Mouse (Mus musculus): ENCODE measurements at regions not wholly inside any gene's neighbourhood (a gene's known extent, or its start where the extent isn't known, plus 50 kb on each side); places are given as distances from the start of the nearest gene placed in this dataset.

DNA sequence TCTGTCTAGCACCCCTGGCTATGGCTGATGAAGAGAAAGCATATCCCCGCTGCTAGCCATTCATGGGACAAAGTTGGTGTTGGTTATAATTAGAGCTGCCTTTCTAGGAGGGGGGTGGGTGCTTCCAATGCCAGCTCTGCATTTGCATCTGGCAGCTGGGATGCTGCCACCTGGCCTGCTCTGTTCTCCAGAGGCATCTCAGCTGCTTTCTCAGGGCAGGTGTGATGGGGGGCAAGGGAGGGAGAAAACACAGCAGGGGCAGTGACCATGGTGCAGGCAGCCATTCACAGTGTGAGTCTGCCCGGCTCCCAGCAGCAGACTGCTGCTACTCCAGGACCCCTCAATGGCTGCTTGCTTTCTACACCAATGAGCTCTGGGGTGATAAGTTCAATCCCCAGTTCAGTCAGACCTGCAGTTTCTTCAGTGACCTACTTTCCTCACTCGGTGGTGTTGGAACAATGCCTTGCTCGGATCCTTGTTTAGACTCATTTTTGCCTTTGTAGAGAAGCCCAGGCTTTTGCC lies 73.9 kb upstream of the Klf7 start:
- TF ChIP-seq EP300 (IDR thresholded peaks at IDR 0.05; ENCODE audit: insufficient read depth, low read depth, low read length) (no peak), CTCF (IDR thresholded peaks at IDR 0.05; ENCODE audit: low read depth, low read length) (no peak), POLR2A (IDR thresholded peaks at IDR 0.05; ENCODE audit: insufficient read depth, low read length) (no peak)
- Histone ChIP-seq H3K4me1 (ENCODE audit: control insufficient read depth, insufficient read depth, low read length) (no peaks in the 10 kb centered on the region), H3K9me3 (replicated peaks; ENCODE audit: control insufficient read depth, insufficient read depth, low read length, poor library complexity, severe bottlenecking) (no peaks in the 10 kb centered on the region), H3K27me3 (ENCODE audit: control insufficient read depth, insufficient read depth, low read length, poor library complexity, severe bottlenecking) (no peaks in the 10 kb centered on the region), H3K4me3 (ENCODE audit: low read depth, low read length) (no peak overlapping the region), H3K9ac (ENCODE audit: low read depth, poor library complexity, severe bottlenecking) (no peak overlapping the region), H3K36me3 (ENCODE audit: control insufficient read depth, insufficient read depth, low read length, poor library complexity, severe bottlenecking) (no peaks in the 10 kb centered on the region), H3K27ac (ENCODE audit: insufficient read depth, low read length) (no peak overlapping the region)

DNA sequence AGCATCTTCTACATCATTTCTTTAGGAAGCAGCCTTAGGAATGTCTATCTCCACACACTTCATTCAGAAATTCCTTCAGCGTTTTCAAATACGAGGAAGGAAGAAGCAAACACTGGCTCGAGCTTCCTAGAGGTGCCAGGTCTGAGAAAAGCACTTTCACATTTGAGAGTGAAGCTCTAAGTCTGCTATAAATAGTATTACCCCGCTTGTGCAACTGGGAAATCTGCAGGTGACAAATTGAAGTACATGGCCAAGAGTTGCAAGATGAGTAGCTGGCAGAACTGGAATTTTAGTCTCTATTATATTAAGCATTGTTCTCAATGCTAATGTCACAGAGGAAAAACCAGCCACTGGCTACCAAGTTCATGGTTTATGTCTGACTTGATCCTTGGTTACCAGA lies 73.2 kb upstream of the Klf7 start:
- no peaks in the 10 kb centered on the region for H3K27me3 ChIP-seq (ENCODE audit: control insufficient read depth, insufficient read depth, low read length, poor library complexity, severe bottlenecking)
- no peak overlapping the region for H3K9ac ChIP-seq (ENCODE audit: low read depth, poor library complexity, severe bottlenecking)
- no peaks in the 10 kb centered on the region for H3K36me3 ChIP-seq (ENCODE audit: control insufficient read depth, insufficient read depth, low read length, poor library complexity, severe bottlenecking)
- H3K9me3 ChIP-seq (replicated peaks; ENCODE audit: control insufficient read depth, insufficient read depth, low read length, poor library complexity, severe bottlenecking): no peaks in the 10 kb centered on the region
- no peak overlapping the region for H3K27ac ChIP-seq (ENCODE audit: insufficient read depth, low read length)
- no peak overlapping the region for H3K4me3 ChIP-seq (ENCODE audit: low read depth, low read length)
- H3K4me1 ChIP-seq (ENCODE audit: control insufficient read depth, insufficient read depth, low read length): no peaks in the 10 kb centered on the region
- TF ChIP-seq CTCF (IDR thresholded peaks at IDR 0.05; ENCODE audit: low read depth, low read length): no peak
- TF ChIP-seq EP300 (IDR thresholded peaks at IDR 0.05; ENCODE audit: insufficient read depth, low read depth, low read length): no peak
- no peak for TF ChIP-seq POLR2A (IDR thresholded peaks at IDR 0.05; ENCODE audit: insufficient read depth, low read length)

DNA sequence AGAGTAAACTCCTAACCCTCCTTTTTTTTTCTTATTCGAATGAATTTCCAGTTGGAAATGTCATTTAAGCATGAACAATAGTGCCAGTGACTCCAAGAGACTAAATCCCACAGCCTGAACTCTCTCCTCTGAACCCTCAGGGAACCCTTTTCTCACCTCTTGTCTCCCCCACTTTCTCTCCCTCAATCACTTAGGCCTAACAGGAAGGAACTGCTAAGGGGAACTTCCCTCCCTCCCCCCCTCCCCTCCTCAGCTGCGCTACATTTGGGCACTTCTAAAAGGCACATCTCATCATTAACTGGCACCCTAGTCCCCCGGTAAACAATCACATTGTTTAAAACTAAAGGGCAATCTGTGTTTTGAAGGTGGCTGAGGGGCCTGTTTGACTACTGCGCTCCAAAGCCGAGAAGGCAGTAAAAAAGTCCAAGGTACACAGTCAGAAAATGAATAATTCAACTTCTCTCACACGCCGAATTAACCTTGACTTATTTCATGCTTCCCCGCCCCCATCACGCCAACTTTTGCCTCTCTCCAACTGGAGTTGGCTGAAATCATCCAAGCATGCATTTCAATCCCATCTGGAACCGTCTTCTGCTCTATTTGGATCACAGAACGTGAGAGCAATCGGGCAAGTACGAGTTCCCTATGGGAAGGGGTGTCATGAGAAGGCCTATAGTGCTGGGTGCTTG lies 71.2 kb upstream of the Klf7 start:
- no peaks in the 10 kb centered on the region for H3K4me1 ChIP-seq (ENCODE audit: control insufficient read depth, insufficient read depth, low read length)
- no peak overlapping the region for H3K27ac ChIP-seq (ENCODE audit: insufficient read depth, low read length)
- no peaks in the 10 kb centered on the region for H3K27me3 ChIP-seq (ENCODE audit: control insufficient read depth, insufficient read depth, low read length, poor library complexity, severe bottlenecking)
- no peak overlapping the region for H3K4me3 ChIP-seq (ENCODE audit: low read depth, low read length)
- H3K9me3 ChIP-seq (replicated peaks; ENCODE audit: control insufficient read depth, insufficient read depth, low read length, poor library complexity, severe bottlenecking): no peaks in the 10 kb centered on the region
- H3K36me3 ChIP-seq (ENCODE audit: control insufficient read depth, insufficient read depth, low read length, poor library complexity, severe bottlenecking): no peaks in the 10 kb centered on the region
- no peak overlapping the region for H3K9ac ChIP-seq (ENCODE audit: low read depth, poor library complexity, severe bottlenecking)
- TF ChIP-seq CTCF (IDR thresholded peaks at IDR 0.05; ENCODE audit: low read depth, low read length) (no peak), POLR2A (IDR thresholded peaks at IDR 0.05; ENCODE audit: insufficient read depth, low read length) (no peak), EP300 (IDR thresholded peaks at IDR 0.05; ENCODE audit: insufficient read depth, low read depth, low read length) (no peak)

DNA sequence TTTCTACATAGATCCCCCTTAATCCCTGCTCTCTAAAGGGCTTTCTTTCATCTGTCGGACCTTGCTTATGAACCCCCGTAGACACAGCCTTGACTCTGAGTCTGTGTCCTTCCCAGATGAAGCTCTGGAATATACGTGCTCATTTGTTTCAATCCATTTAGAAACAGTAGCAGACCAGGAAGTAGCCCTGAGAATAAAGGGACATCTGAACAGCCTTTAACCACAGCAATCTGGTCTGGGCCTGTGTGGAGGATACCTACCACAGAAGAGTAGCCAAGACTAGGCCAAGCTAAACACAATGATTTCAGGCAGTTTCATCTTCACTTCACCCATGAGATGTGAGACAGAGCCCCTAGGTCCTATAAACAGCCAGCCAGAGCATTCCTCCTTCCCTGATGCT lies 70.7 kb upstream of the Klf7 start:
- H3K27me3 ChIP-seq (ENCODE audit: control insufficient read depth, insufficient read depth, low read length, poor library complexity, severe bottlenecking): no peaks in the 10 kb centered on the region
- H3K36me3 ChIP-seq (ENCODE audit: control insufficient read depth, insufficient read depth, low read length, poor library complexity, severe bottlenecking): no peaks in the 10 kb centered on the region
- TF ChIP-seq POLR2A (IDR thresholded peaks at IDR 0.05; ENCODE audit: insufficient read depth, low read length) (no peak), EP300 (IDR thresholded peaks at IDR 0.05; ENCODE audit: insufficient read depth, low read depth, low read length) (no peak), CTCF (IDR thresholded peaks at IDR 0.05; ENCODE audit: low read depth, low read length) (no peak)
- H3K9me3 ChIP-seq (replicated peaks; ENCODE audit: control insufficient read depth, insufficient read depth, low read length, poor library complexity, severe bottlenecking): no peaks in the 10 kb centered on the region
- H3K9ac ChIP-seq (ENCODE audit: low read depth, poor library complexity, severe bottlenecking): no peak overlapping the region
- H3K4me3 ChIP-seq (ENCODE audit: low read depth, low read length): no peak overlapping the region
- no peaks in the 10 kb centered on the region for H3K4me1 ChIP-seq (ENCODE audit: control insufficient read depth, insufficient read depth, low read length)
- no peak overlapping the region for H3K27ac ChIP-seq (ENCODE audit: insufficient read depth, low read length)

DNA sequence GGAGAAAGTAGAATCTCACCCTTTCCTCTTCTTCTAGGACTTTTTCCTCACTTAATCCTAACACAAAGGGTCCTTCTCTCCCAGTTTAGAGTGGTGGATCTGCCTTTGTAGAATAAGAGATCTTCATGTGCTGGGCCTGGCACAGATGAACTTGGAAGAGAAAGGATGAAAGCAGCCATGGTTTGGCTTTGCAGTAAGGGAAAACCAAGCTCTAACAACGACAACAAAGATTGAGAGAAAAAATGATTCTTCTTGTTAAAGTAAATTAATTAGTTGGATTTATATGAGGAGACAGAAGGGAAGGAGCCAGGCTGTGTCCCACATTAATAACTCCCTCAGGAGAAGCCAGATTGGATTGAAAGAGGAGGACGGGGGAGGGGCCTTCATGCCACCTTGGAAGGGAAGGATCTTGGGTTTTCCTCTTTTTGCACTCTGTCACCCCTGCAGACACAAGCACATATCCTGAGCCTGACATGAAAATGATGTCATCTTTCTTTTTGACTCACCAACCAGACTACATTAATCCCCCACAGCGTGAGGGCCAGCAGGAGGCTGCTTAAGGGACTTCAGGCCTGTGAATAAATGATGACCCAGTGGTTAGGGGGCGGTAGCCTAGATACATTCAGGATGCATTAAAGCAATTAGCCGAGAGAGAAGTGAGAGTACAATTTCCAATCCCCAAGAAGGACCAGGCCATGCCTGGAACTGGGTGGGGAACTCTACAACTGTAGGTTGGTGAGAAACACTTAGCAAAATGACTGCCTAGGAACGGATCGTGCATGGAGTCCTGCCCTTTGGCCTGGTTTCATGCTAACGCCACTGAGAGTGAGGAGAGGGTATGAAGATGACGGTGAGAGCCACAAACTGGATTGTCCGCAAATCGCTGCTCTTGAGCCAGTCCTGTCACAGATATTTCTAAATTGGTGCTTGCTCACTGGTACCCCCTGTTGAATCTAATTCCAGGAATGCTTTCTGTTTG lies 69.4 kb upstream of the Klf7 start:
- Histone ChIP-seq H3K9me3 (replicated peaks; ENCODE audit: control insufficient read depth, insufficient read depth, low read length, poor library complexity, severe bottlenecking) (no peaks in the 10 kb centered on the region), H3K36me3 (ENCODE audit: control insufficient read depth, insufficient read depth, low read length, poor library complexity, severe bottlenecking) (no peaks in the 10 kb centered on the region), H3K9ac (ENCODE audit: low read depth, poor library complexity, severe bottlenecking) (no peak overlapping the region), H3K27ac (ENCODE audit: insufficient read depth, low read length) (no peak overlapping the region), H3K4me1 (ENCODE audit: control insufficient read depth, insufficient read depth, low read length) (no peaks in the 10 kb centered on the region), H3K27me3 (ENCODE audit: control insufficient read depth, insufficient read depth, low read length, poor library complexity, severe bottlenecking) (no peaks in the 10 kb centered on the region), H3K4me3 (ENCODE audit: low read depth, low read length) (no peak overlapping the region)
- no peak for TF ChIP-seq CTCF (IDR thresholded peaks at IDR 0.05; ENCODE audit: low read depth, low read length)
- TF ChIP-seq POLR2A (IDR thresholded peaks at IDR 0.05; ENCODE audit: insufficient read depth, low read length): no peak
- no peak for TF ChIP-seq EP300 (IDR thresholded peaks at IDR 0.05; ENCODE audit: insufficient read depth, low read depth, low read length)

Data from ES-Bruce4 (cell line).